Mouse (Mus musculus) E14TG2a.4 (cell line): ENCODE data around the gene Acsm1.

Source experiments
- CTCF ChIP-seq: conservative IDR thresholded peaks from 2 replicates; pipeline ENCODE4 v1.5.1; 2014; ENCODE audit warnings: low read length
- NANOG ChIP-seq: IDR thresholded peaks from 2 replicates; pipeline ENCODE4 v1.6.1; 2014; ENCODE audit warnings: borderline replicate concordance, low read length, mixed read lengths

DNA sequence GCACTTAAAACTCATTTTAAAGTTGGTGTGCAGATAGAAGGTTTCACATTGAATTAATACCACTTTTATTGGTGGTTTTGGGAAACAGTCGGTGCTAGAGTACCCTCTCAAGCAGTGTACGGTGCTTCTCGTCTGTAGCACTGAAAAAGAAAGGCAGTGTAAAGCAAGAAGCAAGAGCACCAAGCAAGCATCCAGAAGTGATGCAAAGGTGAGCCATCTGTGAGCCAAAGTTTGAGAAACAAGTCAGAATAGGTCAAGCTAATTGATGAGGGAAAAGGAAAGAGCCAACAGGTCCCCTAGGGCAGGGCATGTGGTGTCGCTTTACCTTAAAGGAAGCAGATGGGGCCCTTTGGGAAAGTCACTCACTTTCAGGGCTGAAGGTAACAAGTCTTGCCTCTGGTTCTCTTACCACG is at the start of gene Acsm1:
- TF ChIP-seq CTCF: no peak
- TF ChIP-seq NANOG: no peak
